Mouse (Mus musculus) lung, adult 18-20 months (tissue): ENCODE results near the gene Trabd2b.
A peak's percentile ranks its signal among the peaks of the same experiment; 100 is the strongest.

ENCODE experiments used
- DNase-seq, 2 experiments: peaks; one replicate each; pipeline ENCODE4 v3.0.0; 2022; ENCODE audit warnings: mixed read lengths in 2 of 2

Gene Trabd2b

GRCm38 (mm10) chr4:114401993-114402731, 4.4 kb upstream of the Trabd2b start:
- no peak for DNase-seq

GRCm38 (mm10) chr4:114405682-114406354, 706 bp upstream of the Trabd2b start:
- peak; percentile 79 to 84 for DNase-seq

- DNase-seq, result no peak
These were observed 992 bp downstream of the Trabd2b start for GRCm38 (mm10) chr4:114407516-114407915.

GRCm38 (mm10) chr4:114408298-114408697, 1.8 kb downstream of the Trabd2b start:
- no peak for DNase-seq

GRCm38 (mm10) chr4:114408890-114409480, 2.5 kb downstream of the Trabd2b start:
- no peak for DNase-seq

- no peak for DNase-seq
These were observed 3.0 kb downstream of the Trabd2b start for GRCm38 (mm10) chr4:114409511-114409910.

- no peak for DNase-seq
These were observed 3.5 kb downstream of the Trabd2b start for GRCm38 (mm10) chr4:114410026-114410425.

GRCm38 (mm10) chr4:114410443-114410842, 3.9 kb downstream of the Trabd2b start:
- DNase-seq, result no peak

GRCm38 (mm10) chr4:114410958-114411661, 4.6 kb downstream of the Trabd2b start:
- no peak for DNase-seq

GRCm38 (mm10) chr4:114411846-114412390, 5.4 kb downstream of the Trabd2b start:
- DNase-seq, result no peak

GRCm38 (mm10) chr4:114415925-114416645, 9.6 kb downstream of the Trabd2b start:
- DNase-seq, result no peak

GRCm38 (mm10) chr4:114420154-114420553, 13.6 kb downstream of the Trabd2b start:
- no peak for DNase-seq

GRCm38 (mm10) chr4:114423084-114423483, 16.6 kb downstream of the Trabd2b start:
- DNase-seq, result no peak

- no peak for DNase-seq
These were observed 19.3 kb downstream of the Trabd2b start for GRCm38 (mm10) chr4:114425808-114426207.

- no peak for DNase-seq
These were observed 26.2 kb downstream of the Trabd2b start for GRCm38 (mm10) chr4:114432742-114433141.

- DNase-seq, result no peak
These were observed 26.9 kb downstream of the Trabd2b start for GRCm38 (mm10) chr4:114433440-114433839.

- no peak for DNase-seq
These were observed 28.2 kb downstream of the Trabd2b start for GRCm38 (mm10) chr4:114434766-114435165.

- peak in 1 of 2 experiments; percentile 37 for DNase-seq
These were observed 28.9 kb downstream of the Trabd2b start for GRCm38 (mm10) chr4:114435381-114435780.

GRCm38 (mm10) chr4:114438764-114439163, 32.2 kb downstream of the Trabd2b start:
- no peak for DNase-seq

- no peak for DNase-seq
These were observed 35.7 kb downstream of the Trabd2b start for GRCm38 (mm10) chr4:114442186-114442585.

- DNase-seq, result no peak
These were observed 36.1 kb downstream of the Trabd2b start for GRCm38 (mm10) chr4:114442661-114443060.

GRCm38 (mm10) chr4:114448393-114449052, 42.0 kb downstream of the Trabd2b start:
- DNase-seq, result no peak
